Mouse (Mus musculus): ENCODE measurements at regions not wholly inside any gene's neighbourhood (a gene's known extent, or its start where the extent isn't known, plus 50 kb on each side); places are given as distances from the start of the nearest gene placed in this dataset.

GRCm38 (mm10) chr3:41363947-41364346 is 191.6 kb upstream of the Jade1 start:
- no peak for DNase-seq (ENCODE audit: low read depth, low spot score)

- DNase-seq (ENCODE audit: low read depth, low spot score) = no peak
Observed at GRCm38 (mm10) chr3:41360231-41360630, 195.3 kb upstream of the Jade1 start.

- no peak for DNase-seq (ENCODE audit: low read depth, low spot score)
Observed at GRCm38 (mm10) chr3:41359458-41359857, 196.1 kb upstream of the Jade1 start.

- DNase-seq (ENCODE audit: low read depth, low spot score) = no peak
Observed at GRCm38 (mm10) chr3:41353021-41353420, 202.5 kb upstream of the Jade1 start.

GRCm38 (mm10) chr3:41351786-41352185 is 203.7 kb upstream of the Jade1 start:
- DNase-seq (ENCODE audit: low read depth, low spot score) = no peak

- DNase-seq (ENCODE audit: low read depth, low spot score) = no peak
Observed at GRCm38 (mm10) chr3:41351091-41351685, 204.3 kb upstream of the Jade1 start.

GRCm38 (mm10) chr3:41350331-41350730 is 205.2 kb upstream of the Jade1 start:
- no peak for DNase-seq (ENCODE audit: low read depth, low spot score)

GRCm38 (mm10) chr3:41348795-41349194 is 206.7 kb upstream of the Jade1 start:
- DNase-seq (ENCODE audit: low read depth, low spot score) = peak; percentile 54

- no peak for DNase-seq (ENCODE audit: low read depth, low spot score)
Observed at GRCm38 (mm10) chr3:41346863-41347262, 208.7 kb upstream of the Jade1 start.

- no peak for DNase-seq (ENCODE audit: low read depth, low spot score)
Observed at GRCm38 (mm10) chr3:41343431-41343830, 212.1 kb upstream of the Jade1 start.

GRCm38 (mm10) chr3:41332481-41332880 is 223.1 kb upstream of the Jade1 start:
- no peak for DNase-seq (ENCODE audit: low read depth, low spot score)

- DNase-seq (ENCODE audit: low read depth, low spot score) = no peak
Observed at GRCm38 (mm10) chr3:41330356-41330755, 225.2 kb upstream of the Jade1 start.

- DNase-seq (ENCODE audit: low read depth, low spot score) = no peak
Observed at GRCm38 (mm10) chr3:41328828-41329227, 226.7 kb upstream of the Jade1 start.

- DNase-seq (ENCODE audit: low read depth, low spot score) = no peak
Observed at GRCm38 (mm10) chr3:41326211-41327104, 229.1 kb upstream of the Jade1 start.

- DNase-seq (ENCODE audit: low read depth, low spot score) = peak; percentile 30
Observed at GRCm38 (mm10) chr3:41321808-41322207, 233.7 kb upstream of the Jade1 start.

- DNase-seq (ENCODE audit: low read depth, low spot score) = no peak
Observed at GRCm38 (mm10) chr3:41319214-41319856, 236.2 kb upstream of the Jade1 start.

- no peak for DNase-seq (ENCODE audit: low read depth, low spot score)
Observed at GRCm38 (mm10) chr3:41318232-41319131, 235.6 kb upstream of the Pgrmc2 start.

- no peak for DNase-seq (ENCODE audit: low read depth, low spot score)
Observed at GRCm38 (mm10) chr3:41317170-41317569, 234.3 kb upstream of the Pgrmc2 start.

- no peak for DNase-seq (ENCODE audit: low read depth, low spot score)
Observed at GRCm38 (mm10) chr3:41312492-41312891, 229.6 kb upstream of the Pgrmc2 start.

GRCm38 (mm10) chr3:41307400-41308028 is 224.7 kb upstream of the Pgrmc2 start:
- no peak for DNase-seq (ENCODE audit: low read depth, low spot score)

- no peak for DNase-seq (ENCODE audit: low read depth, low spot score)
Observed at GRCm38 (mm10) chr3:41302805-41303204, 220.0 kb upstream of the Pgrmc2 start.
